Mouse (Mus musculus): ENCODE measurements at regions not wholly inside any gene's neighbourhood (a gene's known extent, or its start where the extent isn't known, plus 50 kb on each side); places are given as distances from the start of the nearest gene placed in this dataset.

DNA sequence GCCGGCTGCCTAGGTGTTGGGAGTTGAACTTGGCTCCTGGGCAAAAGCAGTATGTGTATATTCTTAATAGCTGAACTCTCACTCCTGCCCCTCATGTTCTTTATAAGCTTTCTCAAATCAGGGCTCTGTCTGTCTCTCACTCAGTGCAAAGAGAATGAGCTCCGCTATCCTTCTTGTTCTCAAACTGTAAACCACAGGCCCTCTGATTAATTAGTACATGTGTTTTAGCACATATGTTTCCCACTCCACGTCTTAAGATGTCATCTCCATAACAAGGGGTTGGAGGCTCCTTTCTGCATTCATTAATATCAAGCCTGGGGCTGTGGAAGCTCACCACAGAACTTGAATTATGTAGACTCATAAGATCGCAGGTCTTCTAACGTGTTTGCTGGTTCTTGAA is 104.7 kb downstream of the Nsun3 start:
- no peak for DNase-seq
- intact Hi-C loops (cut with DNase I): no loop called here

GRCm38 (mm10) chr16:62676815-62677214 is 109.8 kb downstream of the Nsun3 start:
- DNase-seq: no peak
- intact Hi-C loops (cut with DNase I): no loop called here

GRCm38 (mm10) chr16:62657383-62657782 is 129.2 kb downstream of the Nsun3 start:
- intact Hi-C loops (cut with DNase I): no loop called here
- no peak for DNase-seq

DNA sequence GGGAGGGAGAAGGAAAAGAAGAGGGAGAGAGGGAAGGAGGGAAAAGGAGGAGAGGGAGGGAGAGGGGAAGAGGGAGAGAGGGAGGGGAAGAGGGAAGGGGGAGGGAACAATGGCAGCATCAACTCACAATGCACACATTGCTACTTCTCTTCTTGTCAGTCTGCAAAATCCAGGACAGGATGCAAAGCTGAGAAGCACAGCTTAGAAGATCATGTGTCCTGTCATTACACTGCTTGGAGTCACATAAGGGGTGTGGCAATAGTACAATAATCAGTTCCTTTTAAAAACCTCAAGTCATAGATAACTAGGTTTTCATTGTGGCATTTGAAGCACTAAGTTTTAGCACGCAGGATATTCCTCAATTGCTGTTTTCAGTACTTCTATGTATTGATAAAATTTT is 132.2 kb downstream of the Nsun3 start:
- intact Hi-C loops (cut with DNase I): no loop called here
- no peak for DNase-seq

DNA sequence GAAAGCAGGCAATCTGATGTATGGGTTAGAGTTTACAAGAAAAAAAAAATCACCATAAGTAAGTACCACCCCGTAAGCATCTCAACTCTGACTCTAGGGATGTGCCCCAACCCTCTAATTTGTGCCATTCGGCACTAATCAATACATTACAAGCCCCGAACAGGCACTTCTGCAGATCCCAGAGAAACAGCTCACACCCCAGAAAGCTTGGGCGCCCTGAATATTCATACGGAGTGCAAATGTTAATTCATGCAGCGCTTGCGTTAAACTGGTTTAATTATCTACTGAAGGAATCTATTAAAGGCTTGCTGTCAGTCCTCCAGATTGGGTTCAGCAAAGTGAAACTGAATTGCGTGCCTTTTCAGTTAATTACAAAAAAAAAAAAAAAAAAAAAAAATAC is 132.8 kb downstream of the Nsun3 start:
- intact Hi-C loops (cut with DNase I): no loop called here
- DNase-seq: no peak

DNA sequence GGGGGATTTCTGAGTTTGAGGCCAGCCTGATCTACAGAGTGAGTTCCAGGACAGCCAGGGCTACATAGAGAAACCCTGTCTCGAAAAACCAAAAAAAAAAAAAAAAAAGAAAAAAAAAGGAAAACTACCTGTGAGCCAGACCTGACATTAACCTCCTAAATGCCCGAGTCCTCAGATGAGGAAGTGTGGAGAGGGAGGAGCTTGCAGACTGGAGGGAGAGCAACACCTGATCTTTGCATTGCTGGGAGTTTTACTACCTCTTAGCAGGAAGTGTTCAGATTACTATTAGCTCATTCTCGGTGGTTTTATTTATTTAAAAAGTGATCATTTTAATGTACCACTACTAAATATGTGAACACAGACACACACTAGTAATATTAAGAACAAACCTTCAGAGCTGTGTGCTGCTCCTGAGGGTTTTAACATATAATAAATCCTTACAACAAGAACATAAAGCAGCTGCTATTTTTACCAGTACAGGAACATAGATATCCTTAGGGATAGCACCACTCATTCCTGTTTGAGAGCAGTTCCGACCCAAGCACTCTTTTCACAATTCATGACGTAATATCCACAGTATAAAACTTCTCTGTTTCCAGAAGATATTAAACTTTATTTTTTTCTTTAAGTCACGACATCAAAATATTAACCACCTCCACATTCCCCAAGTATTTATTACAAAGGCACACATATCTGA is 133.7 kb downstream of the Nsun3 start:
- intact Hi-C loops (cut with DNase I): no loop called here
- DNase-seq: no peak

DNA sequence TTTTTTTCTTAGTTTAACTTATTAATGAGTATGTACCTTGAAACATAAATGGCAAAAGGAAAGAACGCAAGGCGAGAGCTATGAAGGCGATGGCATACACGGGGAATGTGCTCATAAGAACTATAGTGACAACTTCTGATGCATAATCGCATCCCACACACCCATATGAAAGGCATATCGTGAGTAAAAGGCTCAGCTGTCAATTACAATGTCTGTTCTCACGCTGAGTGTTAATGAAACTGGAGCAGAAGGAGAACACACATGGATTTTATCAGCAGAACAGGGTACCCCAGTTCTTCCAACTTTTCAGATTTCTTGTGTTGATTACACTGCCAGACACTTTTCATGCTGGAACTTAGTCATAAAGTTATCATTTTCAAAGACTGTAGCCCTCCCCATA is 135.8 kb downstream of the Nsun3 start:
- DNase-seq: no peak
- intact Hi-C loops (cut with DNase I): no loop called here

DNA sequence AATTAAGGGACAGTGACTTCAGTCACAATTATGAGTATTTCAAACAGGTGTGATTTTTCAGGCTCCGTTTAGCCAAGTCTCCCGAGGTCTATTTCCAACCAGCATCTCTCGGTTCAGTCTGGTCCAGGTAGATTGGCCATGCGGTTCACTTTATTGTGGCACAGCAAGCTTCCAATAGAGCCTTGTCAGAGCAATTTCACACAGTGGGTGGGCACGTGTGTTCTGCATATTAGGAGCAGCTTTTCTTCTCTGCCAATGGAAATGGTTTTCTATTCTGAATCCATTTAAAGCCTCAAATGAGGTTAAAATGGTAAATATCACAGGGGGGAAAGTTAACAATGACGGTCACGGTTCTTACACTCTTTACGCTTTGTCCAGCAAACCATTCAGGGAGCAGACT is 138.3 kb downstream of the Nsun3 start:
- intact Hi-C loops (cut with DNase I): loop anchor here (10.0 kb wide), 1 partner anchor 144 kb away; no protein-coding TSS in a partner anchor
- no peak for DNase-seq

DNA sequence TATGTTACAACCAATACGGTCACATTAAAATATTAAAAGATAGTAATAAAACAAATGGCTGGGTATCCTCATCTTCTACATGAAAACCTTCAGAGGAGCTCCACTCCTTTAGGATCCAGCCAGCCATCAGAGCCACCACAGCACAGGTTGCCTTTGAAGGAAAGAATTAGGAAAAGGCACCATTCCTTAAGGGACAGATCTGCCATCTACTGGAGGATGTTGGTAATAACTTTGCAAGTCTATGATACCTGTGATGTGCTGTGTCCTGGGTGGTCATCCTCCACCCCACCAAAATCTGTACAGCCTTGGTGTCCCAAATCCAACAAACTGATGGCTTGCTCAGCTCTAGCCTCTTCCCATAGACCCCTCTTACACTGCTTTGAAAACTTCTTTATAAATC is 140.5 kb downstream of the Nsun3 start:
- DNase-seq: peak in 1 of 2 experiments; percentile 3
- intact Hi-C loops (cut with DNase I): loop anchor here (10.0 kb wide), 1 partner anchor 141 kb away; no protein-coding TSS in a partner anchor

DNA sequence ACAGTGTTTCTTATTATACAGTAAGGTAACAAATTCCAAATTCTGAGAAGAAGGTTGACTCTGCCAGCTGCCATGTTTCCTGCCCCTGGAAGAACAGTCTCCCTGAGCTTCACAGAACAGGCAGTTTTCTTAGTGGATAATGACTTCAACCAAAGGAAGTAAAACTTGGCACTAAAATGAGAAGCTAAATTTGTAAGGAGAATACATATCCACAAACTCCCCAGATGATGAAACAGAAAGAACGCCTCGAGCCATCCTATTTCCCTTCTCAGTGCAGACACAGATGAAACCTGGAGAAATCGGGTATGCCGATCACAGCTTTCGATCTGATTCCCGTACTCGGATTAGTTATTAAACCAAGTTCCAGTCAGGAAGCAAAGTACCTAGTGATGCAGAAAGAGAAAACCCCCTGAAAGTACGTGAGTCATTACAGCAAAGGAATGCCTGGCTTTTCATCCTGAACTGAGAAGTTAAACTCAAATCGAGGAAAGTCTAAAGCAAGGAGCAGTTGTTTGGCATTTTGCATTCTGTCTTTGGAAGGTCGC is 143.7 kb downstream of the Nsun3 start:
- DNase-seq: no peak
- intact Hi-C loops (cut with DNase I): loop anchor here (10.0 kb wide), 1 partner anchor 138 kb away; no protein-coding TSS in a partner anchor

GRCm38 (mm10) chr16:62623938-62624337 is 162.7 kb downstream of the Nsun3 start:
- DNase-seq: no peak

DNA sequence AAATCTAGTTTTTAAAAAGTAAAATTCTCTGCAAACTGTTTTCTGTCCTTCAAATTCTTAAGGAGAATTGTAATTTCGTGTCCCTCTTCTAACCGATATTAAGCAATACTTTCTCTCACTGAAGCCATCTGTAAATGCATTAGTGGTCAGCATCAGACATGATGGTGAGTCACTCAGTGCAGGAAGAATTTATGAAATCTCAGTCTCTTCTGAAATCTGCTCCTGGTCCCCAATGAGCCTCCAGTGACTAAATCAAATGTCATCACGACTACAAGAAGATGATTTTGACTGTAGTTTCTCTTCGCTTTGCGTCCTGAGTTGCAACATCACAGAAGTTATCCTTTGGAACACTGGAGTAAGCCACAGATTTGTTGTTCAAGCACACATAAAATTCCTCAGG is 175.7 kb downstream of the Nsun3 start:
- no peak for DNase-seq
- intact Hi-C loops (cut with DNase I): no loop called here

More at GRCm38 (mm10) chr16:62623938-62624337, 162.7 kb downstream of the Nsun3 start:
- intact Hi-C loops (cut with DNase I): no loop called here

- no peak for DNase-seq
- intact Hi-C loops (cut with DNase I): no loop called here
Measured at GRCm38 (mm10) chr16:62608617-62609016, 178.0 kb downstream of the Nsun3 start.

DNA sequence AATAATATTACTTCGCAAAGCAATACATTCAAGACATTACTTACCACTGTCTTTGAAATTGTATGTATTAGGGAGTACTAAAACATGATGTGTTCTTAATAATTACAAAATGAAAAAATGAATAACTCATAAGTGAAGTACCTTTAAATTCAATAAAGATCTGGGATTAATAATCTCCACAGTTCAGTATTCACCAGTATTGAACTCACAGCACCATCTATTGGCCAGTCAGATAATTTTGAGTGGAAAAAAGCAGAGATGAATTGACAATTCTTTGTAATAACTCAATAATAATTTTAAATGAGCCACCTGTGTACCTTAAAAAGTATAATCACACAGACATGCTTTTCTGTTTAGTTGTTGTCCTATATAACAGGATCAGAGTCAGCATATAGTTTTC is 180.7 kb downstream of the Nsun3 start:
- intact Hi-C loops (cut with DNase I): no loop called here
- DNase-seq: no peak

DNA sequence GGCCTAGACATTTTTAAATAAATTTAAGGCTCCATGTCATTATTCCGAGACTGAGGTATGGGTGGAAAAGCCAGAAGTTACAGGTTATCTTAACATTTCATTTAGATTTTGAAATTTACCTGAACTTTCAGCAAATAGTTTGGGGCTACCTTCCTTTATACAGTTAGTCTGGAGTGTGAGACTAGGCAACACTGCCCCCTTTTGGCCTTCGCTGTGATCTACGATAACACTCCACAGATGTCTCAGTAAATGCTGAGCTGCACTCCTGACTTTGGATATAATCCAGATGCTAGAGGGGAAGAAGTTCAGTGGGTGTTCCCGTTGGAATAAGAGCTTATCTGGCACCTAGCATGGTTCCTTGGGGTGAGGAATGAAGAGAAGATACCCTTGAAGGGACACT is 224.6 kb downstream of the Nsun3 start:
- intact Hi-C loops (cut with DNase I): loop anchor here (5.0 kb wide), 1 partner anchor 55 kb away; no protein-coding TSS in a partner anchor
- DNase-seq: peak; percentile 7 to 40

DNA sequence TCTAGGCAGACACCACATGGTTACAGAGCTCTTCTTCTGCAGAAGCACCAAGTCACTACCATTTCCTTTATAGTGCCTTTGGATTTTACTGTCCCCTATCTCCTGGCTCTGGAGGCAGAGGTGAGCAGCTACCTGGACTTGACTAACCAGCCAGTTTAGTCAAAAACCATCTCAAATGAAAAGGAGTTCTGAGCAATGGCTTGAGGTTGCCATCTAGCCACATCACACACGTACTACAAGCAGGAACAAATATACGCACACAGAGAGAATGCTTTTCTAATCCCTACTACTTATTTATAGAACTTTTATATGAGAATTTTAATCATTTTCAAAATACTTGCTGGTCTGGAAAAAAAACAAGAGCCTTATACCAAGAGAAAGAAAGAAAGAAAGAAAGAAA is 243.5 kb downstream of the Nsun3 start:
- DNase-seq: no peak
- intact Hi-C loops (cut with DNase I): no loop called here

DNA sequence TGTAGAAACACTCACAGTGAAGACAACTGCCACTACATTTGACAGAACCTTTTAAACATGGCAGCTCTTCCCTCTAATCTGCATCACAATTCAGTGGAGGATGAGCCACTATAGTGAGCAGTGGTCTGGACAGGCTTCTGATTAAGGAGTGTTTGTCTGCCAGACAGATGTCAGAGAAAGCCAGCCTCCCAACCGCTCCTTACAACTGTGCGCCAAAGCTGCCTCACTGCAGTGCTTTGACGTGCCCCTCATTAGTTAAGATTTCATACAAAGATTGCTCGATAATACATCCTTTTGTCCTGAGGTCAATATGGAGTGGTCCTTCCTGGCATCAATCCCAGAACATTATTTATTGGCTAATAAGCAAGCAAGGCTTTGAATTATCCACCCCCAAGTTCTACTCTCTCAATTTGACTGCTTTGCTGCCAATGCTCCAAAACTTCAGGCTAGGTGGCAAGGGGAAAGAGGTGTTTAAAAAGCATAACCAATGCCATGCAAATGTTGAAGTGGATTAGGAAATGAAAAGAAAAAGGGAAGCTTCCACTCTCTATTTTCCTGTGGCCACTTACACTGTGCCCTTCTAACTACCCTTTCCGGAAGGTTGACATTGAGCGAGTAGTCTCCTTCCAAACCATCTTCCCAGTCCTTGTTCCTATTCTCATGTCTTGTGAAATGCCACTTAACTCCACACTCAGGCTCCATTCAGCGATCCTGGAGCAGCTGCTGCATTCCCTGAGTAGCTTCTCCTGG is 248.7 kb downstream of the Nsun3 start:
- intact Hi-C loops (cut with DNase I): no loop called here
- DNase-seq: no peak

- intact Hi-C loops (cut with DNase I): loop anchor here (5.0 to 10.0 kb wide), 2 partner anchors 53 to 135 kb away; no protein-coding TSS in a partner anchor
- peak; percentile 34 to 58 for DNase-seq
Measured at GRCm38 (mm10) chr16:62509321-62509720, 277.3 kb downstream of the Nsun3 start.

DNA sequence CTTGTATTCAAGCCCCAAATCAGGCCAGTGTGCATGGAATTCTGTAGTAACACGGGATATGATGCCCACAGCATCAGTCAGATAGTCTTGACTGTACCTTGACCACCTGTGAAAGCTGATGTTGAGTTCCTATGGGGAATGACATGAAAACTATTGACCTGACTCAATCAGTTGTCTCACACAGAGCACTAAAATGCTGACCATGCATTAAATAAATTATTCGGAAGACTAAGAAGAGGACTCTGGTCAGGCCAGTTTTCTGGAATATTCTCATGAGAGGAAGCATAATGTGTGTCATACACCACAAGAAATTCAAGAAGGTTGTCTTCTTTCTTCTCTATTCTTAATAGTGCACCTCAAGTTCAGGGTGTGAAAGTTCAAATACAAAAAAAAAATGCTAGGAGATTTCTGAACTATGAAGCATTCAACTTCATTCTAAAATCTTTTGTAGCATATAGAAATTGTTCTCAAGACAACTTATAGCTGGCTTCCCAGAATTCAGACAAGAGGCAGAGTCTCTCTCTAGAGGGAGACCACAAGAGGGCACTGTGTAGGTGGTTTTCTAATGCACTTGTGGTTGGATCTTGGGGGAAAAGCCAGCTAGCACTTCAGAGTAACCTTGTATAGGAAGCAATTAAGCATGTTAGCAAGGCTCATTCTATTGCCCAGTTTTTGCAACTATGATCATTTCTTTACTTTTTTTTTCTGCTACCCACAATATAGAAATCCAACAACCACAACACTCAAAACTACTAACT is 279.7 kb downstream of the Nsun3 start:
- peak in 1 of 2 experiments; percentile 42 for DNase-seq
- intact Hi-C loops (cut with DNase I): loop anchor here (5.0 to 10.0 kb wide), 2 partner anchors 55 to 138 kb away; no protein-coding TSS in a partner anchor

DNA sequence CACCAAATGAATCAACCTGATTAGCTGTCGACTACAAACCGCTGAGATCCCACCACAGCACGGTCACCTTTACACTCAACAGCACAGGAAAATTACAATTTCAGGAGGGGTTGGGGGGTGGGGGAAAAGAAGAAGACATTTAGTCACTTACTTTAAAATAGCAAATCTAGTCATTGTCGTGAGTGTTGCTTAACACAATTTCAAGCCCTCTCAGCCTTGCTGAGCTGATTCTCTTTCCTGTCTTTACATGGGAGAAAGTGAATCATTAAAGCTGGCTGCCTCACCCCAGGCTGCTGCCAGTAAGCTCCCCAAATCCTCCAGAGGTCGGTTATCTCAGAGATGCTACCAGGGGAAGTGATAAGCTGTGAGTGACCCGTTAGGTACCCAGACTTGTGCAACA is 285.7 kb downstream of the Nsun3 start:
- intact Hi-C loops (cut with DNase I): loop anchor here (10.0 kb wide), 1 partner anchor 144 kb away; no protein-coding TSS in a partner anchor
- DNase-seq: no peak

- intact Hi-C loops (cut with DNase I): loop anchor here (10.0 kb wide), 1 partner anchor 144 kb away; no protein-coding TSS in a partner anchor
- DNase-seq: no peak
Measured at GRCm38 (mm10) chr16:62500334-62500733, 286.3 kb downstream of the Nsun3 start.

Data from heart, postnatal 14 days (tissue).